Mouse (Mus musculus) urinary bladder, postnatal 36 days (tissue): ENCODE measurements at regions not wholly inside any gene's neighbourhood (a gene's known extent, or its start where the extent isn't known, plus 50 kb on each side); places are given as distances from the start of the nearest gene placed in this dataset.
"Not testable (repeated sequence)": the region's sequence is repeated elsewhere in the genome, so short reads cannot be mapped to it uniquely, and the experiment has no call there.

Experiments used
- DNase-seq, 2 experiments: peaks; one replicate each; pipeline ENCODE4 v3.0.0; 2022; ENCODE audit warnings: low spot score in 2 of 2, mixed read lengths in 1 of 2

GRCm38 (mm10) chr10:31143856-31144488 is 169.2 kb upstream of the Hddc2 start:
- DNase-seq: no peak

GRCm38 (mm10) chr10:31144489-31144872 is 168.7 kb upstream of the Hddc2 start:
- DNase-seq: no peak

GRCm38 (mm10) chr10:31173169-31173686 is 140.0 kb upstream of the Hddc2 start:
- DNase-seq: peak in 1 of 2 experiments; percentile 33

- DNase-seq: no peak
These were observed 123.6 kb upstream of the Hddc2 start for GRCm38 (mm10) chr10:31189577-31189976.

GRCm38 (mm10) chr10:31212164-31212563 is 101.0 kb upstream of the Hddc2 start:
- not testable (repeated sequence) for DNase-seq

- DNase-seq: no peak
These were observed 100.3 kb upstream of the Hddc2 start for GRCm38 (mm10) chr10:31212778-31213454.

- no peak for DNase-seq
These were observed 91.3 kb upstream of the Hddc2 start for GRCm38 (mm10) chr10:31221902-31222301.

- DNase-seq: no peak
These were observed 84.1 kb upstream of the Hddc2 start for GRCm38 (mm10) chr10:31229078-31229477.

- DNase-seq: no peak
These were observed 70.7 kb upstream of the Hddc2 start for GRCm38 (mm10) chr10:31242442-31242966.

- no peak for DNase-seq
These were observed 60.4 kb upstream of the Hddc2 start for GRCm38 (mm10) chr10:31252584-31253381.

- DNase-seq: no peak
These were observed 56.2 kb upstream of the Hddc2 start for GRCm38 (mm10) chr10:31256934-31257333.

GRCm38 (mm10) chr10:31257611-31258010 is 55.6 kb upstream of the Hddc2 start:
- no peak for DNase-seq

- peak in 1 of 2 experiments; percentile 12 for DNase-seq
These were observed 52.3 kb upstream of the Hddc2 start for GRCm38 (mm10) chr10:31260914-31261313.
